18 mouse cellular contexts compared by ENCODE assay signal in genomic region chr16:88375622-88376021, GRCm38 (mm10).
"Had no signal": no experiment of that assay in that cellular context is flagged by ENCODE, and none has a peak within 500 bp of the region (broad histone marks: within the 10 kb centered on the region; RNA-seq: fewer than 3 reads in every experiment).

No protein-coding gene starts in this region.

- H3K36me3 ChIP-seq: liver, embryonic 12.5 days; midbrain, embryonic 10.5 days; midbrain, embryonic 12.5 days; neural tube, embryonic 13.5 days; neural tube, embryonic 15.5 days had no signal

- H3K9ac ChIP-seq: liver, embryonic 12.5 days; liver, embryonic 14.5 days; midbrain, embryonic 12.5 days; neural tube, embryonic 13.5 days; neural tube, embryonic 15.5 days had no signal

- H3K27me3 ChIP-seq: liver, embryonic 12.5 days; midbrain, embryonic 12.5 days; neural tube, embryonic 13.5 days; neural tube, embryonic 15.5 days had no signal

- DNase-seq: midbrain, embryonic 14.5 days; retina, postnatal 1 day; right cerebral cortex, adult 18-20 months; right cerebral cortex, postnatal 25 days; right cerebral cortex, postnatal 4 days; spleen, adult 18-20 months; thymus, adult 18-20 months; thymus, postnatal 14 days; thymus, postnatal 36 days had no signal

- H3K9me3 ChIP-seq: liver, embryonic 12.5 days; midbrain, embryonic 10.5 days; midbrain, embryonic 12.5 days; neural tube, embryonic 13.5 days; neural tube, embryonic 15.5 days had no signal

- H3K4me1 ChIP-seq: liver, embryonic 12.5 days; midbrain, embryonic 12.5 days; neural tube, embryonic 13.5 days; neural tube, embryonic 15.5 days had no signal

- H3K4me3 ChIP-seq: liver, embryonic 12.5 days; midbrain, embryonic 10.5 days; midbrain, embryonic 12.5 days; myocyte; neural tube, embryonic 13.5 days; neural tube, embryonic 15.5 days had no signal

- H3K4me2 ChIP-seq: liver, embryonic 12.5 days; midbrain, embryonic 12.5 days; neural tube, embryonic 13.5 days; neural tube, embryonic 15.5 days had no signal

- ATAC-seq: liver, embryonic 12.5 days; lung, postnatal 0 days; midbrain, embryonic 16.5 days had no signal

- H3K27ac ChIP-seq: liver, embryonic 12.5 days; liver, embryonic 14.5 days; midbrain, embryonic 10.5 days; midbrain, embryonic 12.5 days; neural tube, embryonic 13.5 days; neural tube, embryonic 15.5 days had no signal
